In the genomic region with DNA sequence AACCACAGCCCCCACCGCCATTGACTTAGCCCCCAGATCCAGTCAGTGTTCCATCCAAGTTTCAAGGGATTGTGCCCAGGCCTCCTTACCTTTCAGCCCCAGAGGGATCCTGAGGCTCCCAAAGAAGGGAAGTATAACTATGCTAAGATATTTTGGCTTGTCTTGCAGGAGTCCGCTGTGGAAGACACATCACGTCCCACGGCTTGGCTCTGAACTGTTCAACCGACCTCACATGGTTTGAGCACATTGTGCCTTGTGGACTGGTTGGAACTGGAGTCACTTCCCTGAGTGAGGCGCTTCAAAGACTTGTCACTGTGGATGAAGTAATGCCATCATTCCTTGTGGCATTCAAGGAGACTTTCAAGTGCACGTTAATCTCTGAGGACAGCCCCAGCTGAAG, we compare ENCODE assay signal across 8 mouse cellular contexts. TPM values are rescaled to one million over a fixed set of nuclear protein-coding genes. Genes with fewer than 3 reads are reported as not detected.
DNase-seq lines count a peak whose midpoint lies in the region; ATAC-seq and TF ChIP-seq lines count a peak whose summit lies in the region.

No protein-coding gene starts in this region.

- H3K27ac ChIP-seq in kidney, embryonic 14.5 days (ENCODE audit: low read depth, low read length), result peak overlapping the region; percentile 44; the same call in 1 of the 2 replicates
- H3K27ac ChIP-seq in MEL (ENCODE audit: control insufficient read depth, low read depth, low read length), result no peak overlapping the region; the same call in 1 of the 2 replicates
- H3K27ac ChIP-seq in forebrain, embryonic 11.5 days (ENCODE audit: low read depth, low read length), result 0 out of 2 replicates have a peak overlapping the region, but pooled peaks have one; percentile 90
- H3K27ac ChIP-seq in liver, embryonic 11.5 days (ENCODE audit: low read depth, low read length), result no peak overlapping the region
- no peak overlapping the region; the same call in 1 of the 2 replicates for H3K27ac ChIP-seq in stomach, embryonic 14.5 days (ENCODE audit: low read length)

- ATAC-seq in kidney, embryonic 14.5 days (ENCODE audit: low FRiP score, low TSS enrichment), result peak; percentile 4; the same call in 1 of the 2 replicates
- peak; percentile 12; the same call in 1 of the 2 replicates for ATAC-seq in forebrain, embryonic 11.5 days (replicated peaks; ENCODE audit: low FRiP score)
- ATAC-seq in liver, embryonic 11.5 days (replicated peaks; ENCODE audit: low FRiP score), result no peak
- no peak for ATAC-seq in stomach, embryonic 14.5 days (ENCODE audit: insufficient number of reproducible peaks, insufficient read depth, low FRiP score, low read depth)

- H3K4me3 ChIP-seq in kidney, embryonic 14.5 days (ENCODE audit: low read length), result peak overlapping the region; percentile 62
- peak overlapping the region; percentile 78 to 84 for H3K4me3 ChIP-seq in MEL (ENCODE audit: control insufficient read depth in 1 of 2, insufficient read depth in 1 of 2, low read depth in 2 of 2, low read length in 2 of 2)
- peak overlapping the region; percentile 78 for H3K4me3 ChIP-seq in forebrain, embryonic 11.5 days (ENCODE audit: low read depth, low read length)
- H3K4me3 ChIP-seq in liver, embryonic 11.5 days (ENCODE audit: low read depth, low read length), result peak overlapping the region; percentile 79
- H3K4me3 ChIP-seq in stomach, embryonic 14.5 days (ENCODE audit: low read depth, low read length), result peak overlapping the region; percentile 91

- no peak for TF ChIP-seq CTCF in MEL (IDR thresholded peaks at IDR 0.05 in 2 of 3, conservative IDR thresholded peaks at IDR 0.05 in 1 of 3; ENCODE audit: control insufficient read depth in 1 of 3, insufficient read depth in 1 of 3, low read depth in 2 of 3, low read length in 3 of 3, poor library complexity in 1 of 3, severe bottlenecking in 1 of 3)

- no peak for TF ChIP-seq POLR2A in MEL (IDR thresholded peaks at IDR 0.05; ENCODE audit: control insufficient read depth in 1 of 2, insufficient read depth in 1 of 2, low read depth in 1 of 2, low read length in 2 of 2, poor library complexity in 1 of 2)

- peaks cover 2% of the 10 kb centered on the region; the same call in 1 of the 2 replicates for H3K79me2 ChIP-seq in MEL (ENCODE audit: control insufficient read depth, insufficient read depth, low read length, poor library complexity)

- peak overlapping the region; percentile 85 for H3K9ac ChIP-seq in kidney, embryonic 14.5 days (ENCODE audit: low read depth, low read length)
- H3K9ac ChIP-seq in MEL (ENCODE audit: control insufficient read depth, low read depth, low read length, poor library complexity, severe bottlenecking), result peak overlapping the region; percentile 94
- H3K9ac ChIP-seq in forebrain, embryonic 11.5 days (ENCODE audit: low read length), result peak overlapping the region; percentile 91
- peak overlapping the region; percentile 83 for H3K9ac ChIP-seq in liver, embryonic 11.5 days (ENCODE audit: low read depth, low read length)
- H3K9ac ChIP-seq in stomach, embryonic 14.5 days (replicated peaks; ENCODE audit: low read depth, low read length), result peak overlapping the region; percentile 92

- no peaks in the 10 kb centered on the region; the same call in 1 of the 2 replicates for H3K4me1 ChIP-seq in kidney, embryonic 14.5 days (ENCODE audit: control insufficient read depth, insufficient read depth, low read length)
- H3K4me1 ChIP-seq in MEL (ENCODE audit: control insufficient read depth in 1 of 2, insufficient read depth in 2 of 2, low read length in 2 of 2), result peaks cover 1 to 7% of the 10 kb centered on the region in 2 experiments; a peak in 3 of 4 replicates
- H3K4me1 ChIP-seq in forebrain, embryonic 11.5 days (replicated peaks; ENCODE audit: control insufficient read depth, insufficient read depth, low read length), result peaks cover 2% of the 10 kb centered on the region; the same call in 1 of the 2 replicates
- peaks cover 7% of the 10 kb centered on the region; the same call in 1 of the 2 replicates for H3K4me1 ChIP-seq in liver, embryonic 11.5 days (replicated peaks; ENCODE audit: control insufficient read depth, insufficient read depth, low read length)
- H3K4me1 ChIP-seq in stomach, embryonic 14.5 days (ENCODE audit: control insufficient read depth, insufficient read depth, low read length), result peaks cover 6% of the 10 kb centered on the region; the same call in 1 of the 2 replicates

- no peak for TF ChIP-seq RAD21 in MEL (IDR thresholded peaks at IDR 0.05; ENCODE audit: low read depth, low read length)

- no peaks in the 10 kb centered on the region for H3K27me3 ChIP-seq in kidney, embryonic 14.5 days (ENCODE audit: control insufficient read depth, insufficient read depth, low read length)
- H3K27me3 ChIP-seq in MEL (ENCODE audit: control insufficient read depth in 1 of 2, insufficient read depth in 2 of 2, low read length in 2 of 2), result no peaks in the 10 kb centered on the region
- no peaks in the 10 kb centered on the region for H3K27me3 ChIP-seq in forebrain, embryonic 11.5 days (ENCODE audit: control insufficient read depth, insufficient read depth, low read length)
- no peaks in the 10 kb centered on the region for H3K27me3 ChIP-seq in liver, embryonic 11.5 days (replicated peaks; ENCODE audit: control insufficient read depth, insufficient read depth, low read length)
- no peaks in the 10 kb centered on the region for H3K27me3 ChIP-seq in stomach, embryonic 14.5 days (ENCODE audit: control insufficient read depth, insufficient read depth, low read length)

- peak overlapping the region; percentile 77 for H3K4me2 ChIP-seq in kidney, embryonic 14.5 days (replicated peaks; ENCODE audit: low read depth, low read length)
- peak overlapping the region; percentile 92 for H3K4me2 ChIP-seq in forebrain, embryonic 11.5 days (ENCODE audit: low read depth, low read length, severe bottlenecking)
- peak overlapping the region; percentile 83 for H3K4me2 ChIP-seq in liver, embryonic 11.5 days
- peak overlapping the region; percentile 76 for H3K4me2 ChIP-seq in stomach, embryonic 14.5 days (replicated peaks; ENCODE audit: low read depth, low read length)

- no peaks in the 10 kb centered on the region for H3K36me3 ChIP-seq in kidney, embryonic 14.5 days (ENCODE audit: control insufficient read depth, insufficient read depth, low read length)
- H3K36me3 ChIP-seq in MEL (ENCODE audit: control insufficient read depth in 1 of 2, insufficient read depth in 2 of 2, low read length in 2 of 2), result peaks cover 0 to 5% of the 10 kb centered on the region in 2 experiments; a peak in 2 of 4 replicates
- no peaks in the 10 kb centered on the region for H3K36me3 ChIP-seq in forebrain, embryonic 11.5 days (ENCODE audit: control insufficient read depth, insufficient read depth, low read length)
- no peaks in the 10 kb centered on the region for H3K36me3 ChIP-seq in liver, embryonic 11.5 days (ENCODE audit: control insufficient read depth, insufficient read depth, low read length)
- H3K36me3 ChIP-seq in stomach, embryonic 14.5 days (ENCODE audit: control insufficient read depth, insufficient read depth, low read length), result no peaks in the 10 kb centered on the region

- DNase-seq in kidney, postnatal 25 days, result no peak
- DNase-seq in MEL (ENCODE audit: low read depth, low spot score), result no peak
- no peak for DNase-seq in forebrain, embryonic 11.5 days (ENCODE audit: low spot score)
- DNase-seq in liver, embryonic 11.5 days (ENCODE audit: low spot score), result no peak
- DNase-seq in thymus, adult 18-20 months, result no peak
- no peak for DNase-seq in urinary bladder, adult 2 months (ENCODE audit: low spot score)

- no peaks in the 10 kb centered on the region for H3K9me3 ChIP-seq in kidney, embryonic 14.5 days (ENCODE audit: control insufficient read depth, low read length)
- no peaks in the 10 kb centered on the region for H3K9me3 ChIP-seq in MEL (replicated peaks; ENCODE audit: insufficient read depth, low read length)
- no peaks in the 10 kb centered on the region for H3K9me3 ChIP-seq in forebrain, embryonic 11.5 days (ENCODE audit: control insufficient read depth, low read length)
- no peaks in the 10 kb centered on the region for H3K9me3 ChIP-seq in liver, embryonic 11.5 days (ENCODE audit: control insufficient read depth, low read length)
- H3K9me3 ChIP-seq in stomach, embryonic 14.5 days (ENCODE audit: control insufficient read depth, low read depth, low read length), result no peaks in the 10 kb centered on the region

- WGBS in kidney, embryonic 14.5 days, result 69% methylated on average over 7 of the region's 7 CpGs
- WGBS in forebrain, embryonic 11.5 days, result 78% methylated on average over 7 of the region's 7 CpGs
- 65% methylated on average over 7 of the region's 7 CpGs for WGBS in liver, embryonic 11.5 days
- WGBS in stomach, embryonic 14.5 days, result 65% methylated on average over 7 of the region's 7 CpGs

- no peak for TF ChIP-seq EP300 in MEL (IDR thresholded peaks at IDR 0.05; ENCODE audit: low read depth in 1 of 2, low read length in 2 of 2)

RNA-seq across cellular contexts. Expression of gene Lipt2, which starts 0.9 kb away (rescaled TPM):
- polyA plus RNA-seq in kidney, embryonic 14.5 days (2014; fragmentation: Nextera tagmentation; extraction: Ambion mirVana), result 27.0 and 34.2 TPM in 2 replicates
- 6.3 and 8.1 TPM in 2 replicates for total RNA-seq in MEL (2012; rRNA removed)
- 10 to 100 TPM in 1 of 2 experiments, not detected in 1; 10.3 TPM for polyA plus RNA-seq in MEL (2012; ENCODE audit: insufficient read depth in 1 of 2, insufficient read length in 2 of 2, low read depth in 1 of 2, low replicate concordance in 2 of 2, missing spikeins in 1 of 2)
- 20.4 and 22.5 TPM in 2 replicates for polyA plus RNA-seq in forebrain, embryonic 11.5 days (2014; fragmentation: Nextera tagmentation; extraction: Ambion mirVana)
- 18.1 and 19.0 TPM in 2 replicates for polyA plus RNA-seq in liver, embryonic 11.5 days (2014; fragmentation: Nextera tagmentation; extraction: Ambion mirVana)
- polyA plus RNA-seq in stomach, embryonic 14.5 days (2014; fragmentation: Nextera tagmentation; extraction: Ambion mirVana), result 23.6 and 25.7 TPM in 2 replicates
- polyA plus RNA-seq in urinary bladder, adult 2 months (2012; rRNA removed), result 5.2 and 6.8 TPM in 2 replicates

RNA-seq across cellular contexts. Expression of gene Kcne3, which starts 16.3 kb away (rescaled TPM):
- 2.4 and 4.9 TPM in 2 replicates for polyA plus RNA-seq in kidney, embryonic 14.5 days (2014; fragmentation: Nextera tagmentation; extraction: Ambion mirVana)
- total RNA-seq in MEL (2012; rRNA removed), result 3.8 and 6.7 TPM in 2 replicates
- 1 to 10 TPM in 1 of 2 experiments, not detected in 1; 4.9 TPM for polyA plus RNA-seq in MEL (2012; ENCODE audit: insufficient read depth in 1 of 2, insufficient read length in 2 of 2, low read depth in 1 of 2, low replicate concordance in 2 of 2, missing spikeins in 1 of 2)
- polyA plus RNA-seq in forebrain, embryonic 11.5 days (2014; fragmentation: Nextera tagmentation; extraction: Ambion mirVana), result 3.3 and 4.1 TPM in 2 replicates
- 10.9 and 11.4 TPM in 2 replicates for polyA plus RNA-seq in liver, embryonic 11.5 days (2014; fragmentation: Nextera tagmentation; extraction: Ambion mirVana)
- 19.6 and 23.0 TPM in 2 replicates for polyA plus RNA-seq in stomach, embryonic 14.5 days (2014; fragmentation: Nextera tagmentation; extraction: Ambion mirVana)
- 2.4 and 2.7 TPM in 2 replicates for polyA plus RNA-seq in urinary bladder, adult 2 months (2012; rRNA removed)

RNA-seq across cellular contexts. Expression of gene Pold3, which starts 38.6 kb away (rescaled TPM):
- 59.5 and 67.7 TPM in 2 replicates for polyA plus RNA-seq in kidney, embryonic 14.5 days (2014; fragmentation: Nextera tagmentation; extraction: Ambion mirVana)
- 57.1 and 67.6 TPM in 2 replicates for total RNA-seq in MEL (2012; rRNA removed)
- polyA plus RNA-seq in MEL (2012; ENCODE audit: insufficient read depth in 1 of 2, insufficient read length in 2 of 2, low read depth in 1 of 2, low replicate concordance in 2 of 2, missing spikeins in 1 of 2), result 10 to 100 TPM in 1 of 2 experiments, not detected in 1; 98.1 TPM
- polyA plus RNA-seq in forebrain, embryonic 11.5 days (2014; fragmentation: Nextera tagmentation; extraction: Ambion mirVana), result 116 and 121 TPM in 2 replicates
- 94.5 and 95.4 TPM in 2 replicates for polyA plus RNA-seq in liver, embryonic 11.5 days (2014; fragmentation: Nextera tagmentation; extraction: Ambion mirVana)
- 73.9 and 75.2 TPM in 2 replicates for polyA plus RNA-seq in stomach, embryonic 14.5 days (2014; fragmentation: Nextera tagmentation; extraction: Ambion mirVana)
- polyA plus RNA-seq in urinary bladder, adult 2 months (2012; rRNA removed), result 26.8 and 27.5 TPM in 2 replicates

Comparison
In these comparisons a context has a peak if more than half of its experiments do, and no peak if none do; other contexts are left out.
1. ATAC-seq: peak in kidney, embryonic 14.5 days (single experiment) and forebrain, embryonic 11.5 days (single experiment); none in liver, embryonic 11.5 days (single experiment) and stomach, embryonic 14.5 days (single experiment).
2. H3K27ac ChIP-seq: peak in kidney, embryonic 14.5 days (single experiment) and forebrain, embryonic 11.5 days (single experiment); none in MEL (single experiment), liver, embryonic 11.5 days (single experiment) and stomach, embryonic 14.5 days (single experiment).
3. Peak in every context shown above with its lines, with median percentiles within 50 percentile points of each other: H3K4me2 ChIP-seq, H3K4me3 ChIP-seq and H3K9ac ChIP-seq.